Mouse (Mus musculus): ENCODE data around the gene Unc45b. TPM values are rescaled to one million over a fixed set of nuclear protein-coding genes. Genes with fewer than 3 reads are reported as not detected.
"Not testable (repeated sequence)": the region's sequence is repeated elsewhere in the genome, so short reads cannot be mapped to it uniquely, and the experiment has no call there.

Gene Unc45b
- total RNA-seq, 2 experiments from 2014 or later: 0.66 to 1.4 TPM

- peak; percentile 73 for TF ChIP-seq CTCF (conservative IDR thresholded peaks at IDR 0.05)
- no peak overlapping the region for H3K27ac ChIP-seq
- peak overlapping the region; percentile 31 for H3K4me3 ChIP-seq
- DNase-seq (ENCODE audit: low spot score in 2 of 2): no peak
Measured at GRCm38 (mm10) chr11:82970712-82971589, 60.6 kb downstream of the Unc45b start.

- Histone ChIP-seq H3K4me3 (no peak overlapping the region), H3K27ac (no peak overlapping the region)
- DNase-seq (ENCODE audit: low spot score in 2 of 2): no peak
- no peak for TF ChIP-seq CTCF (conservative IDR thresholded peaks at IDR 0.05)
Measured at GRCm38 (mm10) chr11:82971590-82971974, 61.2 kb downstream of the Unc45b start.

GRCm38 (mm10) chr11:82973916-82974315, 63.6 kb downstream of the Unc45b start:
- Histone ChIP-seq H3K27ac (no peak overlapping the region), H3K4me3 (no peak overlapping the region)
- no peak for DNase-seq (ENCODE audit: low spot score in 2 of 2)
- TF ChIP-seq CTCF (conservative IDR thresholded peaks at IDR 0.05): no peak

- not testable (repeated sequence) for DNase-seq (ENCODE audit: low spot score in 2 of 2); H3K27ac ChIP-seq; H3K4me3 ChIP-seq
Measured at GRCm38 (mm10) chr11:82982409-82982808, 72.1 kb downstream of the Unc45b start.

- Histone ChIP-seq H3K4me3 (no peak overlapping the region), H3K27ac (no peak overlapping the region)
- no peak for DNase-seq (ENCODE audit: low spot score in 2 of 2)
- no peak for TF ChIP-seq CTCF (conservative IDR thresholded peaks at IDR 0.05)
Measured at GRCm38 (mm10) chr11:82983193-82983592, 72.8 kb downstream of the Unc45b start.

- Histone ChIP-seq H3K4me3 (no peak overlapping the region), H3K27ac (no peak overlapping the region)
- DNase-seq (ENCODE audit: low spot score in 2 of 2): no peak
- no peak for TF ChIP-seq CTCF (conservative IDR thresholded peaks at IDR 0.05)
Measured at GRCm38 (mm10) chr11:82987621-82988020, 77.3 kb downstream of the Unc45b start.

- H3K4me3 ChIP-seq: no peak overlapping the region
- TF ChIP-seq CTCF (conservative IDR thresholded peaks at IDR 0.05): no peak
- no peak overlapping the region for H3K27ac ChIP-seq
- DNase-seq (ENCODE audit: low spot score in 2 of 2): no peak
Measured at GRCm38 (mm10) chr11:82989357-82989756, 79.0 kb downstream of the Unc45b start.

- H3K4me3 ChIP-seq: peak overlapping the region; percentile 58
- DNase-seq (ENCODE audit: low spot score in 2 of 2); H3K27ac ChIP-seq: not testable (repeated sequence)
Measured at GRCm38 (mm10) chr11:82990612-82991385, 80.4 kb downstream of the Unc45b start.

GRCm38 (mm10) chr11:82991469-82992166, 81.3 kb downstream of the Unc45b start, which contains the start of gene Slfn9:
Slfn9 (minus strand) TSS chr11:82991830.
- H3K4me3 ChIP-seq: peak within 1 kb of the TSS; percentile 58
- no peak for TF ChIP-seq CTCF (conservative IDR thresholded peaks at IDR 0.05)
- H3K27ac ChIP-seq: no peak within 1 kb of the TSS; the same call in 1 of the 2 replicates
- DNase-seq (ENCODE audit: low spot score in 2 of 2): no peak

Small RNA genes lying within 50 kb of the gene (microRNA-seq; reads per million reads assigned to microRNA genes)
- gene Mir7679: 0 reads per million in 2 experiments

Other genes starting within 250 kb of the Unc45b start
- under 1 TPM; 0.18 to 0.44 TPM for gene Cct6b, start 146.2 kb upstream of the Unc45b start, total RNA-seq (2021)
- 10 to 100 TPM; 14.8 to 16.9 TPM for gene Zfp830, start 146.2 kb upstream of the Unc45b start, total RNA-seq (2021)
- gene Lig3, start 129.4 kb upstream of the Unc45b start, total RNA-seq (2021): 10 to 100 TPM; 25.3 to 25.7 TPM
- 10 to 100 TPM in 1 of 2 experiments, 1 to 10 TPM in 1; 9.5 to 10.9 TPM for gene Rffl, start 39.3 kb upstream of the Unc45b start, total RNA-seq (2021)
- gene Rad51d, start 19.9 kb upstream of the Unc45b start, total RNA-seq (2021): 10 to 100 TPM; 15.1 to 16.4 TPM
- not detected for gene Fndc8, start 18.4 kb upstream of the Unc45b start, total RNA-seq (2021)
- gene Nle1, start 2.1 kb upstream of the Unc45b start, total RNA-seq (2021): 10 to 100 TPM; 46.0 to 48.8 TPM
- gene Slfn5, start 40.8 kb downstream of the Unc45b start, total RNA-seq (2021): 1 to 10 TPM; 2.5 to 4.0 TPM
- gene Slfn9, start 81.3 kb downstream of the Unc45b start, total RNA-seq (2021): under 1 TPM; 0.27 to 0.49 TPM
- under 1 TPM; 0.44 to 0.69 TPM for gene Slfn8, start 110.3 kb downstream of the Unc45b start, total RNA-seq (2021)
- gene Slfn2, start 154.6 kb downstream of the Unc45b start, total RNA-seq (2021): under 1 TPM; 0.44 to 0.56 TPM
- gene Slfn1, start 206.3 kb downstream of the Unc45b start, total RNA-seq (2021): not detected

Measured in layer of hippocampus, adult 2 months (tissue).